In genomic region chr11:44001843-44002589, GRCm38 (mm10) we compare ENCODE assay signal across 14 mouse cellular contexts.
A peak's percentile ranks its signal among the peaks of the same experiment; 100 is the strongest.
DNase-seq lines count a peak whose midpoint lies in the region; ATAC-seq and TF ChIP-seq lines count a peak whose summit lies in the region.
"Had no signal": no experiment of that assay in that cellular context is flagged by ENCODE, and none has a peak within 500 bp of the region (broad histone marks: within the 10 kb centered on the region; RNA-seq: fewer than 3 reads in every experiment).

No protein-coding gene starts in this region.

- TF ChIP-seq POLR2A in liver, adult 2 months (IDR thresholded peaks at IDR 0.05; ENCODE audit: extremely low read depth, insufficient read depth, low read length), result no peak
- no peak for TF ChIP-seq POLR2A in myocyte (IDR thresholded peaks at IDR 0.05; ENCODE audit: insufficient read length, low read depth)

- H3ac ChIP-seq in myocyte (ENCODE audit: control insufficient read depth, insufficient read length), result no peak overlapping the region

- no peak overlapping the region for H3K4me2 ChIP-seq in hindbrain, embryonic 15.5 days
- no peak overlapping the region for H3K4me2 ChIP-seq in hindbrain, embryonic 12.5 days (replicated peaks)
- no peak overlapping the region for H3K4me2 ChIP-seq in liver, embryonic 11.5 days
- H3K4me2 ChIP-seq in myocyte (ENCODE audit: low read depth), result peak overlapping the region; percentile 18
- H3K4me2 ChIP-seq: embryonic facial prominence, embryonic 12.5 days; heart, embryonic 11.5 days; liver, embryonic 15.5 days; midbrain, embryonic 15.5 days had no signal

- TF ChIP-seq CTCF in liver, adult 2 months (IDR thresholded peaks at IDR 0.05; ENCODE audit: low read depth, low read length), result no peak

- peak overlapping the region; percentile 14; the same call in 1 of the 2 replicates for H3K27ac ChIP-seq in hindbrain, embryonic 15.5 days (replicated peaks)
- no peak overlapping the region for H3K27ac ChIP-seq in hindbrain, embryonic 12.5 days
- H3K27ac ChIP-seq in liver, adult 2 months (replicated peaks; ENCODE audit: insufficient read depth, low read depth, low read length), result no peak overlapping the region
- no peak overlapping the region for H3K27ac ChIP-seq in liver, embryonic 11.5 days (ENCODE audit: low read depth, low read length)
- H3K27ac ChIP-seq: embryonic facial prominence, embryonic 12.5 days; liver, embryonic 15.5 days; midbrain, embryonic 15.5 days had no signal

- WGBS in hindbrain, embryonic 15.5 days, result 86% methylated on average over 7 of the region's 7 CpGs
- 88% methylated on average over 7 of the region's 7 CpGs for WGBS in hindbrain, embryonic 12.5 days
- WGBS in liver, adult 2 months, result 31% methylated on average over 7 of the region's 7 CpGs
- WGBS in liver, embryonic 11.5 days, result 76% methylated on average over 7 of the region's 7 CpGs

- no peaks in the 10 kb centered on the region for H3K27me3 ChIP-seq in hindbrain, embryonic 15.5 days
- no peaks in the 10 kb centered on the region for H3K27me3 ChIP-seq in hindbrain, embryonic 12.5 days
- no peaks in the 10 kb centered on the region for H3K27me3 ChIP-seq in liver, adult 2 months (ENCODE audit: control insufficient read depth, insufficient read depth, low read length)
- H3K27me3 ChIP-seq in liver, embryonic 11.5 days (replicated peaks; ENCODE audit: control insufficient read depth, insufficient read depth, low read length), result no peaks in the 10 kb centered on the region
- H3K27me3 ChIP-seq in myocyte (ENCODE audit: control insufficient read depth, insufficient read depth, insufficient read length), result no peaks in the 10 kb centered on the region
- H3K27me3 ChIP-seq: embryonic facial prominence, embryonic 12.5 days; liver, embryonic 15.5 days; midbrain, embryonic 15.5 days had no signal

- H3K9ac ChIP-seq in hindbrain, embryonic 15.5 days, result no peak overlapping the region
- H3K9ac ChIP-seq in hindbrain, embryonic 12.5 days, result no peak overlapping the region
- H3K9ac ChIP-seq in liver, adult 2 months (ENCODE audit: low read depth, low read length), result no peak overlapping the region
- H3K9ac ChIP-seq in liver, embryonic 11.5 days (ENCODE audit: low read depth, low read length), result no peak overlapping the region
- H3K9ac ChIP-seq: embryonic facial prominence, embryonic 12.5 days; liver, embryonic 15.5 days; midbrain, embryonic 15.5 days had no signal

- DNase-seq in liver, adult 2 months (ENCODE audit: extremely low read depth, low read depth, low spot score), result peak; percentile 95
- no peak for DNase-seq in liver, embryonic 11.5 days (ENCODE audit: low spot score)
- DNase-seq in NIH3T3 (ENCODE audit: low read depth), result peak; percentile 76
- DNase-seq in urinary bladder, postnatal 14 days (ENCODE audit: low spot score), result no peak
- no peak for DNase-seq in adrenal gland, adult 18-20 months (ENCODE audit: low spot score in 2 of 2)
- DNase-seq: adrenal gland, postnatal 14 days; right cerebral cortex, postnatal 14 days had no signal

- H3K79me2 ChIP-seq in liver, adult 2 months (ENCODE audit: control insufficient read depth, insufficient read depth, low read length), result no peaks in the 10 kb centered on the region
- no peaks in the 10 kb centered on the region for H3K79me2 ChIP-seq in myocyte (ENCODE audit: control insufficient read depth, insufficient read depth)

- ATAC-seq in hindbrain, embryonic 15.5 days (ENCODE audit: low FRiP score, low read depth), result peak; percentile 27; the same call in 1 of the 2 replicates
- ATAC-seq in hindbrain, embryonic 12.5 days (ENCODE audit: low FRiP score), result no peak
- ATAC-seq in liver, embryonic 11.5 days (replicated peaks; ENCODE audit: low FRiP score), result no peak
- ATAC-seq: midbrain, embryonic 15.5 days had no signal

- H3K9me3 ChIP-seq in hindbrain, embryonic 15.5 days, result no peaks in the 10 kb centered on the region
- no peaks in the 10 kb centered on the region for H3K9me3 ChIP-seq in hindbrain, embryonic 12.5 days (replicated peaks)
- H3K9me3 ChIP-seq in liver, embryonic 11.5 days (ENCODE audit: control insufficient read depth, low read length), result no peaks in the 10 kb centered on the region
- H3K9me3 ChIP-seq: embryonic facial prominence, embryonic 12.5 days; liver, embryonic 15.5 days; midbrain, embryonic 15.5 days had no signal

- no peak overlapping the region for H3K4me3 ChIP-seq in hindbrain, embryonic 15.5 days
- no peak overlapping the region for H3K4me3 ChIP-seq in hindbrain, embryonic 12.5 days
- no peak overlapping the region for H3K4me3 ChIP-seq in liver, adult 2 months (ENCODE audit: insufficient read depth, low read depth, low read length)
- no peak overlapping the region for H3K4me3 ChIP-seq in liver, embryonic 11.5 days (ENCODE audit: low read depth, low read length)
- no peak overlapping the region for H3K4me3 ChIP-seq in myocyte
- H3K4me3 ChIP-seq: embryonic facial prominence, embryonic 12.5 days; liver, embryonic 15.5 days; midbrain, embryonic 15.5 days had no signal

- H3K36me3 ChIP-seq in hindbrain, embryonic 15.5 days, result no peaks in the 10 kb centered on the region
- no peaks in the 10 kb centered on the region for H3K36me3 ChIP-seq in hindbrain, embryonic 12.5 days
- H3K36me3 ChIP-seq in liver, adult 2 months (ENCODE audit: control insufficient read depth, insufficient read depth, low read length), result no peaks in the 10 kb centered on the region
- no peaks in the 10 kb centered on the region for H3K36me3 ChIP-seq in liver, embryonic 11.5 days (ENCODE audit: control insufficient read depth, insufficient read depth, low read length)
- H3K36me3 ChIP-seq in myocyte (ENCODE audit: control insufficient read depth, insufficient read depth), result no peaks in the 10 kb centered on the region
- H3K36me3 ChIP-seq: embryonic facial prominence, embryonic 12.5 days; liver, embryonic 15.5 days; midbrain, embryonic 15.5 days had no signal

- no peaks in the 10 kb centered on the region for H3K4me1 ChIP-seq in hindbrain, embryonic 15.5 days (replicated peaks)
- no peaks in the 10 kb centered on the region for H3K4me1 ChIP-seq in hindbrain, embryonic 12.5 days
- peaks cover 17% of the 10 kb centered on the region for H3K4me1 ChIP-seq in liver, adult 2 months (ENCODE audit: control insufficient read depth, insufficient read depth, low read length)
- H3K4me1 ChIP-seq in liver, embryonic 11.5 days (replicated peaks; ENCODE audit: control insufficient read depth, insufficient read depth, low read length), result no peaks in the 10 kb centered on the region
- H3K4me1 ChIP-seq: embryonic facial prominence, embryonic 12.5 days; midbrain, embryonic 15.5 days had no signal

TF ChIP-seq in myocyte, 11 proteins besides CTCF, POLR2A, EP300 and RAD21:
- TF ChIP-seq SRF (IDR thresholded peaks at IDR 0.05; ENCODE audit: control insufficient read depth, insufficient read length, low read depth) (no peak), REST (IDR thresholded peaks at IDR 0.05; ENCODE audit: insufficient read depth, insufficient read length) (no peak), TCF12 (IDR thresholded peaks at IDR 0.05; ENCODE audit: insufficient read depth, poor library complexity, severe bottlenecking) (no peak), MYOD1 (IDR thresholded peaks at IDR 0.05; ENCODE audit: control insufficient read depth in 1 of 3, insufficient read length in 2 of 3, low read depth in 2 of 3) (peak in 1 of 3 experiments; percentile 38), MYOG (IDR thresholded peaks at IDR 0.05; ENCODE audit: control insufficient read depth in 1 of 3, insufficient read depth in 1 of 3, insufficient read length in 2 of 3, low read depth in 2 of 3) (no peak), POLR2AphosphoS2 (IDR thresholded peaks at IDR 0.05; ENCODE audit: insufficient read length, low read depth) (no peak), TCF3 (IDR thresholded peaks at IDR 0.05; ENCODE audit: insufficient read length, low read depth) (no peak), CEBPB (IDR thresholded peaks at IDR 0.05; ENCODE audit: insufficient read depth, poor library complexity, severe bottlenecking) (peak; percentile 22; the same call in 1 of the 2 replicates)
TF ChIP-seq in myocyte: peak in this region for 2.

Comparison
In these comparisons a context has a peak if more than half of its experiments do, and no peak if none do; other contexts are left out.
1. DNase-seq: peak in liver, adult 2 months (single experiment) and NIH3T3 (single experiment); none in liver, embryonic 11.5 days (single experiment), urinary bladder, postnatal 14 days (single experiment) and adrenal gland, adult 18-20 months (0 of 2).